Mouse (Mus musculus) stomach, embryonic 14.5 days (tissue): ENCODE data around the gene Aldh1a1. TPM values are rescaled to one million over a fixed set of nuclear protein-coding genes. Genes with fewer than 3 reads are reported as not detected.

Source experiments
- ATAC-seq: fragments of 200-750 bp; cut with Nextera tagmentation; 2 replicates; pipeline ENCODE4 v1.8.0; 2017; ENCODE audit warnings: low read depth, moderate TSS enrichment; ENCODE audit not compliant: insufficient number of reproducible peaks, insufficient read depth, low FRiP score
- H3K27ac ChIP-seq: fragments of 300-500 bp; sonication (generic); 2 replicates; pipeline ENCODE4 v1.5.1; 2014; ENCODE audit warnings: mild to moderate bottlenecking, low read length, moderate library complexity, mixed read lengths
- H3K27me3 ChIP-seq: fragments of 300-500 bp; sonication (generic); 2 replicates; pipeline ENCODE4 v1.6.1; 2014; ENCODE audit warnings: low read length, control low read depth, mixed read lengths; ENCODE audit not compliant: control insufficient read depth, insufficient read depth
- H3K36me3 ChIP-seq: fragments of 300-500 bp; sonication (generic); 2 replicates; pipeline ENCODE4 v1.6.1; 2014; ENCODE audit warnings: mild to moderate bottlenecking, control low read depth, low read length, moderate library complexity, mixed read lengths; ENCODE audit not compliant: control insufficient read depth, insufficient read depth
- H3K4me1 ChIP-seq: fragments of 300-500 bp; sonication (generic); 2 replicates; pipeline ENCODE4 v1.6.1; 2014; ENCODE audit warnings: low read length, control low read depth, mixed read lengths; ENCODE audit not compliant: control insufficient read depth, insufficient read depth
- H3K4me2 ChIP-seq: fragments of 300-500 bp; sonication (generic); replicated peaks from 2 replicates; pipeline ENCODE4 v1.6.1; 2014; ENCODE audit warnings: low read depth, low read length, control low read depth
- H3K4me3 ChIP-seq: fragments of 300-500 bp; sonication (generic); 2 replicates; pipeline ENCODE4 v1.5.1; 2014; ENCODE audit warnings: low read depth, low read length, control low read depth
- H3K9ac ChIP-seq: fragments of 300-500 bp; sonication (generic); replicated peaks from 2 replicates; pipeline ENCODE4 v1.6.1; 2014; ENCODE audit warnings: low read depth, mild to moderate bottlenecking, control low read depth, low read length, moderate library complexity, mixed read lengths
- H3K9me3 ChIP-seq: fragments of 300-500 bp; sonication (generic); 2 replicates; pipeline ENCODE4 v1.6.1; 2016; ENCODE audit warnings: low read depth, low read length, control low read depth; ENCODE audit not compliant: control insufficient read depth
- WGBS: fragments of 180-500 bp; shearing (Covaris S2); extraction: QIAGEN DNeasy Blood & Tissue Kit; methylation state at CpG from one replicate; pipeline ENCODE4 v1.1.7; 2014; 5-methylcytosine and 5-hydroxymethylcytosine counted together
- polyA plus RNA-seq: library from polyadenylated mRNA; unstranded; fragments of >200 nt; fragmentation: Nextera tagmentation; extraction: Ambion mirVana; gene quantifications from 2 replicates; pipeline ENCODE4 v1.2.1, GENCODE M21; 2014

Gene Aldh1a1
- polyA plus RNA-seq = 18.0 and 21.4 TPM in 2 replicates

DNA sequence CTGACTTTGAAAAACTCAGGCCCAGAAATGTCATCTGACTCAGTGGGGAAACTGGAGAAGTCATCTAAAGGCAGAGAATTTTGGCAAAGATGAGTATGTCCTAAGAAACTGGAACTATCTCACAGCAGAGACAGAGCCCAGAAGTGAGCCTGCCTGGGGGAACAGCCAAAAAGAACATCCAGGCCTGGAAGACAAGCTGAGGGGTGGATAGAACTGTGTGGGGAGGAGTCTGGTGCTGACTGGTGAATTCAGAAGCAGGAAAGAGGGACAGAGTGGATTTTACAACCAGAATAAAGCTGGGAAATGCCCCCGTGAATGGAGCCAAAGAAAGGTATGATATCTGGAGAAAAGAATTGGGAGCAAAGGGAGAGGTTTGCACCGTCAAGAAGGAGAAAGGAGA, at the start of gene Aldh1a1:
Gene Aldh1a1, plus strand, starts transcription at position 225 of the 400 bp plus-strand sequence.
- no peaks in the 10 kb centered on the region for H3K27me3 ChIP-seq
- no peak within 1 kb of the TSS for H3K4me3 ChIP-seq
- no peak within 1 kb of the TSS for H3K4me2 ChIP-seq
- no peaks in the 10 kb centered on the region for H3K9me3 ChIP-seq
- 73% methylated on average over 2 of the region's 2 CpGs for WGBS
- no peak within 1 kb of the TSS for H3K27ac ChIP-seq
- H3K36me3 ChIP-seq = no peaks in the 10 kb centered on the region
- no peak within 1 kb of the TSS for H3K9ac ChIP-seq
- H3K4me1 ChIP-seq = no peaks in the 10 kb centered on the region
- no peak for ATAC-seq

GRCm38 (mm10) chr19:20447807-20448206, 44.7 kb upstream of the Aldh1a1 start:
- 74% methylated on average over 2 of the region's 2 CpGs for WGBS
- H3K36me3 ChIP-seq = no peaks in the 10 kb centered on the region
- ATAC-seq = no peak
- no peak overlapping the region for H3K9ac ChIP-seq
- H3K9me3 ChIP-seq = no peaks in the 10 kb centered on the region
- H3K4me2 ChIP-seq = no peak overlapping the region
- no peak overlapping the region for H3K27ac ChIP-seq
- H3K27me3 ChIP-seq = no peaks in the 10 kb centered on the region
- H3K4me3 ChIP-seq = no peak overlapping the region
- no peaks in the 10 kb centered on the region for H3K4me1 ChIP-seq

DNA sequence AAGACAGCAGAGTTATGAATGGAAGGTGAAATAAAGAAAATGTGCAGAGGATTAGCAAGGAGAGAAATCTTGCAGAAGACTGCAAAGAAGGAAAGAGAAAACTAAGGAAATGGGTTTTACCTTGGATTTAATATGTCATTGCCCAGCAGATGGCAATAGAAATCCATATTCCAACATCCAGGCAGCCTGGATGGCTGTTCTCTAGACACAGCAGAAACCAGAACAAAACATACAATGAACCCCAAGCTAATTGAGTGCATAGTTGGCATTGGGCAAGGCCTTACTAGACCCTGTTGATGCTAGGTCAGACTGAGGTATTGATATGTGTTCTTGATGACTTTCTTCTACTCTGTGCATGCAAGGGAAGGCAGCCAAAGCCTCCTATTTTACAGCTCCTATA, 43.0 kb upstream of the Aldh1a1 start:
- Histone ChIP-seq H3K27me3 (no peaks in the 10 kb centered on the region), H3K27ac (no peak overlapping the region), H3K9me3 (no peaks in the 10 kb centered on the region), H3K4me2 (no peak overlapping the region), H3K4me1 (no peaks in the 10 kb centered on the region), H3K36me3 (no peaks in the 10 kb centered on the region), H3K4me3 (no peak overlapping the region), H3K9ac (no peak overlapping the region)
- no peak for ATAC-seq

GRCm38 (mm10) chr19:20451045-20451444, 41.5 kb upstream of the Aldh1a1 start:
- Histone ChIP-seq H3K27ac (no peak overlapping the region), H3K4me2 (no peak overlapping the region), H3K9ac (no peak overlapping the region), H3K27me3 (no peaks in the 10 kb centered on the region), H3K4me1 (no peaks in the 10 kb centered on the region), H3K9me3 (no peaks in the 10 kb centered on the region), H3K4me3 (no peak overlapping the region), H3K36me3 (no peaks in the 10 kb centered on the region)
- WGBS = 81% methylated on average over 7 of the region's 7 CpGs
- no peak for ATAC-seq

GRCm38 (mm10) chr19:20484497-20484896, 8.0 kb upstream of the Aldh1a1 start:
- Histone ChIP-seq H3K4me3 (no peak overlapping the region), H3K4me1 (no peaks in the 10 kb centered on the region), H3K9ac (no peak overlapping the region), H3K4me2 (no peak overlapping the region), H3K36me3 (no peaks in the 10 kb centered on the region), H3K9me3 (no peaks in the 10 kb centered on the region), H3K27ac (no peak overlapping the region), H3K27me3 (no peaks in the 10 kb centered on the region)
- 39% methylated on average over 1 of the region's 1 CpGs for WGBS
- ATAC-seq = no peak

- Histone ChIP-seq H3K27ac (no peak overlapping the region), H3K4me1 (no peaks in the 10 kb centered on the region), H3K36me3 (no peaks in the 10 kb centered on the region), H3K4me3 (no peak overlapping the region), H3K27me3 (no peaks in the 10 kb centered on the region), H3K4me2 (no peak overlapping the region), H3K9me3 (no peaks in the 10 kb centered on the region), H3K9ac (no peak overlapping the region)
- ATAC-seq = no peak
- WGBS = 53% methylated on average over 4 of the region's 4 CpGs
Measured at GRCm38 (mm10) chr19:20491950-20492349, 565 bp upstream of the Aldh1a1 start.

- Histone ChIP-seq H3K4me2 (no peak overlapping the region), H3K4me3 (no peak overlapping the region), H3K4me1 (no peaks in the 10 kb centered on the region), H3K9me3 (no peaks in the 10 kb centered on the region), H3K36me3 (no peaks in the 10 kb centered on the region), H3K9ac (no peak overlapping the region), H3K27ac (no peak overlapping the region), H3K27me3 (no peaks in the 10 kb centered on the region)
- no peak for ATAC-seq
Measured at GRCm38 (mm10) chr19:20496476-20496875, 4.0 kb downstream of the Aldh1a1 start.

DNA sequence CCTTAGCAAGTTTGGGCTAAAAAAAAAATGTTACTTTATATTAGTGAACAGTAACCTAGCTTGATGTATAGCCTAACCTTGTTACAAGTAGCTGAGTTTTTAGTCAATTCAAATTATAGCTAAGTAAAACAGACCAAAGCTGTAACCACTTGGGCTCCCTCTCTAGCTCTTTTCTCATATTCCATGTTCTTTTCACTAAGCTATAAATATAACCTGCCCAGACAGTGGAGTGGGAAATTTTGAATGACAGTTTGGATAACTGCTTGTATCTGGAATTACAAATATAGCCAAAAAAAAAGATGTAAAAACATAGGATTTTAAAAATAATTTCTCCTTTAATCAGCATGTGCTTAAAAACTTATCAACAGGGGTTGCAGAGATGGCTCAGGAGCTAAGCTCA, 12.8 kb downstream of the Aldh1a1 start:
- no peak overlapping the region for H3K4me2 ChIP-seq
- H3K4me1 ChIP-seq = no peaks in the 10 kb centered on the region
- no peak for ATAC-seq
- H3K36me3 ChIP-seq = no peaks in the 10 kb centered on the region
- no peak overlapping the region for H3K9ac ChIP-seq
- H3K27me3 ChIP-seq = no peaks in the 10 kb centered on the region
- H3K9me3 ChIP-seq = no peaks in the 10 kb centered on the region
- H3K4me3 ChIP-seq = no peak overlapping the region
- H3K27ac ChIP-seq = no peak overlapping the region

DNA sequence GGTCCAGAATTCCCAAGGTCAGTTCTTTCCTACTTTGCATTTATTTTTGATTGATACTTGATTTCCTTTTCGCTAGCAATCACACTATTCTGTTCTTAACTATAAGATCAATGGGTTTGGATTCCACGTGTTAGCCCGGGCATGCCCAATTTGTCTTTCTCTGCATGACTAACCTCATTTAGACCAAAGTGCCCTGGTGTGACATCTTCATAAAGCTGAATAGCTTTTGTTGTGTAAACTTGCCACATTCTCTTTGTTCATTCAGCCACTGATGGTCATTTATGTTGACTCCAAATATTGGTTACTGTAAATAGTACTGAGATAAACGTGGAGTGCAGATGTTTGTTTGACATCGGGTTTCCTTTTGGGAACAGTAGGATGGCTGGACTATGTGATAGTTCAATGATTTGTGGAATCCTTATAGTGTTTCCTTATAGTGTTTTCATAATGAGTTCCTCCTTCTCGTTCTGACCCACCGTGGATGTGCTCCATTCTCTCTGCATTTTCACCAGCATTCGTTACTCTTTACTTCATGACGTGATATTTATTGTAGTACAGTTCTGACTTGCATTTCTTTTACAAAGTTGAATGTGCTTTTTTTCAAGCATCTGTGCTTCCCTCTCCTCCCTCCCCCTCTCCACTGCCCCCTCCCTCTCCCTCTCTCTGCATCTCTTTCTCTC, 14.6 kb downstream of the Aldh1a1 start:
- no peak overlapping the region for H3K27ac ChIP-seq
- no peak overlapping the region for H3K9ac ChIP-seq
- no peak overlapping the region for H3K4me2 ChIP-seq
- no peaks in the 10 kb centered on the region for H3K9me3 ChIP-seq
- no peaks in the 10 kb centered on the region for H3K36me3 ChIP-seq
- no peaks in the 10 kb centered on the region for H3K4me1 ChIP-seq
- no peak for ATAC-seq
- no peak overlapping the region for H3K4me3 ChIP-seq
- H3K27me3 ChIP-seq = no peaks in the 10 kb centered on the region
- WGBS = 49% methylated on average over 9 of the region's 9 CpGs
